Mouse (Mus musculus): ENCODE results near the gene Tefm.
"Not testable (repeated sequence)": the region's sequence is repeated elsewhere in the genome, so short reads cannot be mapped to it uniquely, and the experiment has no call there.

Gene Tefm

GRCm38 (mm10) chr11:80155961-80156360, 14.0 kb upstream of the Tefm start:
- DNase-seq: no peak

GRCm38 (mm10) chr11:80155541-80155940, 13.6 kb upstream of the Tefm start:
- DNase-seq: no peak

- DNase-seq: no peak
These were observed 12.5 kb upstream of the Tefm start for GRCm38 (mm10) chr11:80154501-80154900.

GRCm38 (mm10) chr11:80153857-80154495, 12.0 kb upstream of the Tefm start, which contains the start of gene Adap2:
Gene Adap2, plus strand, starts transcription at chr11:80154105.
- peak; percentile 94 to 97 for DNase-seq

GRCm38 (mm10) chr11:80152376-80152775, 10.4 kb upstream of the Tefm start:
- DNase-seq: peak in 1 of 2 experiments; percentile 41

- DNase-seq: no peak
These were observed 9.6 kb upstream of the Tefm start for GRCm38 (mm10) chr11:80151541-80151940.

GRCm38 (mm10) chr11:80150566-80150965, 8.6 kb upstream of the Tefm start:
- no peak for DNase-seq

GRCm38 (mm10) chr11:80149412-80150023, 7.5 kb upstream of the Tefm start:
- no peak for DNase-seq

- not testable (repeated sequence) for DNase-seq
These were observed 7.0 kb upstream of the Tefm start for GRCm38 (mm10) chr11:80148974-80149373.

- DNase-seq: peak in 1 of 2 experiments; percentile 59
These were observed 6.3 kb upstream of the Tefm start for GRCm38 (mm10) chr11:80148313-80148712.

GRCm38 (mm10) chr11:80147748-80148147, 5.8 kb upstream of the Tefm start:
- DNase-seq: no peak

- DNase-seq: peak; percentile 58 to 65
These were observed 3.9 kb upstream of the Tefm start for GRCm38 (mm10) chr11:80145787-80146275.

- no peak for DNase-seq
These were observed 897 bp upstream of the Tefm start for GRCm38 (mm10) chr11:80142872-80143271.

- DNase-seq: no peak
These were observed 4.2 kb downstream of the Tefm start for GRCm38 (mm10) chr11:80137773-80138172.

- no peak for DNase-seq
These were observed 5.2 kb downstream of the Tefm start for GRCm38 (mm10) chr11:80136786-80137185.

GRCm38 (mm10) chr11:80135954-80136683, 5.9 kb downstream of the Tefm start:
- DNase-seq: no peak

GRCm38 (mm10) chr11:80134744-80135143, 7.2 kb downstream of the Tefm start:
- no peak for DNase-seq

- DNase-seq: no peak
These were observed 9.9 kb downstream of the Tefm start for GRCm38 (mm10) chr11:80132050-80132449.

GRCm38 (mm10) chr11:80116411-80116810, 25.6 kb downstream of the Tefm start:
- DNase-seq: peak in 1 of 2 experiments; percentile 9

- no peak for DNase-seq
These were observed 37.6 kb downstream of the Tefm start for GRCm38 (mm10) chr11:80104407-80104806.

GRCm38 (mm10) chr11:80101298-80101697, 40.7 kb downstream of the Tefm start:
- DNase-seq: no peak

- DNase-seq: no peak
These were observed 43.4 kb downstream of the Tefm start for GRCm38 (mm10) chr11:80098444-80099056.

- no peak for DNase-seq
These were observed 51.3 kb downstream of the Tefm start for GRCm38 (mm10) chr11:80090555-80091164.
